In the genomic region with DNA sequence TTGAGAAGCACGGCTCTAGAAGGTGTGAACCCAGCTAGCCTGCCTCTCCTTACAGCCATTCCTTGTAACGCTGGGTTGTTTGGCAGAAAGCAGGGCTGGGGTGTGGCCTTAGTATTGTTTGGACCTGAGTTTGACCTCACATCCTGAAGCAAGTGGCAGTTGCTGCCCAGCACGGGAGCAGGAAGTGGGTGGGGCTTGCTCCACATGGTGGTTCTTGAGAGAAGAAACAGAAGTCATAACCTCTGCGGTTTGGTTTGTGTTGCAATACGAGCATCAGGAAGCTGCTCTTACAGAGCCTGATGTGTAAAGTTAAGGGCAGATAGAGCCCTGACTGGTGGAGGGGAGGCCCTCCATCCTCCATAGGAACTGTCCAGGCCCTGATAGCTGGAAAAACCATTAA, we compare ENCODE assay signal across 9 mouse cellular contexts. TPM values are rescaled to one million over a fixed set of nuclear protein-coding genes. Genes with fewer than 3 reads are reported as not detected.
DNase-seq lines count a peak whose midpoint lies in the region; ATAC-seq and TF ChIP-seq lines count a peak whose summit lies in the region.
"Had no signal": no experiment of that assay in that cellular context is flagged by ENCODE, and none has a peak within 500 bp of the region (broad histone marks: within the 10 kb centered on the region; RNA-seq: fewer than 3 reads in every experiment).

No protein-coding gene starts in this region.

- H3K9me3 ChIP-seq in lung, embryonic 16.5 days (ENCODE audit: control insufficient read depth, low read length) = no peaks in the 10 kb centered on the region
- no peaks in the 10 kb centered on the region for H3K9me3 ChIP-seq in stomach, embryonic 15.5 days
- H3K9me3 ChIP-seq: hindbrain, embryonic 15.5 days had no signal

- peaks cover 9% of the 10 kb centered on the region; the same call in 1 of the 2 replicates for H3K4me1 ChIP-seq in lung, embryonic 16.5 days (replicated peaks; ENCODE audit: control insufficient read depth, insufficient read depth, low read length)
- H3K4me1 ChIP-seq in stomach, embryonic 15.5 days = peaks cover 14% of the 10 kb centered on the region
- H3K4me1 ChIP-seq: hindbrain, embryonic 15.5 days had no signal

- TF ChIP-seq CTCF in gastrocnemius, adult 2 months (IDR thresholded peaks at IDR 0.05) = no peak

- WGBS in lung, embryonic 16.5 days = 6% methylated on average over 5 of the region's 5 CpGs
- 9% methylated on average over 5 of the region's 5 CpGs for WGBS in stomach, embryonic 15.5 days

- H3K27me3 ChIP-seq in lung, embryonic 16.5 days (ENCODE audit: control insufficient read depth, insufficient read depth, low read depth, low read length) = no peaks in the 10 kb centered on the region
- H3K27me3 ChIP-seq in stomach, embryonic 15.5 days (replicated peaks) = no peaks in the 10 kb centered on the region
- H3K27me3 ChIP-seq: hindbrain, embryonic 15.5 days had no signal

- peak overlapping the region; percentile 80 for H3K27ac ChIP-seq in gastrocnemius, adult 2 months
- peak overlapping the region; percentile 44 for H3K27ac ChIP-seq in lung, embryonic 16.5 days (ENCODE audit: low read length)
- H3K27ac ChIP-seq in stomach, embryonic 15.5 days = peak overlapping the region; percentile 57; the same call in 1 of the 2 replicates
- H3K27ac ChIP-seq: hindbrain, embryonic 15.5 days had no signal

- DNase-seq in CD4-positive, CD25-positive, alpha-beta regulatory T cell, adult 2 months (ENCODE audit: low read depth, low spot score) = peak; percentile 87
- peak; percentile 92 for DNase-seq in T-cell, adult 2 months (ENCODE audit: low spot score)
- peak; percentile 80 for DNase-seq in gastrocnemius, adult 2 months
- peak; percentile 87 for DNase-seq in kidney, adult 11 months
- no peak for DNase-seq in layer of hippocampus, postnatal 25 days (ENCODE audit: extremely low spot score in 1 of 2, low spot score in 1 of 2)

- H3K36me3 ChIP-seq in lung, embryonic 16.5 days (ENCODE audit: control insufficient read depth, insufficient read depth, low read length) = no peaks in the 10 kb centered on the region
- no peaks in the 10 kb centered on the region for H3K36me3 ChIP-seq in stomach, embryonic 15.5 days
- H3K36me3 ChIP-seq: hindbrain, embryonic 15.5 days had no signal

- H3K9ac ChIP-seq in lung, embryonic 16.5 days (ENCODE audit: low read length) = no peak overlapping the region
- no peak overlapping the region for H3K9ac ChIP-seq in stomach, embryonic 15.5 days
- H3K9ac ChIP-seq: hindbrain, embryonic 15.5 days had no signal

- H3K4me2 ChIP-seq in lung, embryonic 16.5 days (ENCODE audit: low read depth, low read length) = no peak overlapping the region
- H3K4me2 ChIP-seq in stomach, embryonic 15.5 days = no peak overlapping the region
- H3K4me2 ChIP-seq: hindbrain, embryonic 15.5 days had no signal

- intact Hi-C loops in gastrocnemius, adult 2 months (cut with DNase I) = no loop called here

- peak overlapping the region; percentile 15; the same call in 1 of the 2 replicates for H3K4me3 ChIP-seq in gastrocnemius, adult 2 months
- H3K4me3 ChIP-seq in lung, embryonic 16.5 days (ENCODE audit: low read length) = no peak overlapping the region
- H3K4me3 ChIP-seq in stomach, embryonic 15.5 days (replicated peaks) = no peak overlapping the region
- H3K4me3 ChIP-seq: hindbrain, embryonic 15.5 days had no signal

- peak; percentile 87 for ATAC-seq in lung, embryonic 16.5 days (ENCODE audit: low read depth)
- peak; percentile 73 for ATAC-seq in stomach, embryonic 15.5 days (ENCODE audit: insufficient read depth, low FRiP score, low read depth)
- ATAC-seq in erythroid progenitor cell, adult 5-6 weeks (replicated peaks; ENCODE audit: low FRiP score, poor library complexity, severe bottlenecking) = no peak

RNA-seq across cellular contexts. Expression of a gene that starts 17.8 kb away (rescaled TPM):
- 10 to 100 TPM; 22.4 to 25.9 TPM for total RNA-seq in gastrocnemius, adult 2 months (2021)
- polyA plus RNA-seq in lung, embryonic 16.5 days (2015; fragmentation: Nextera tagmentation; extraction: Ambion mirVana) = 134 and 139 TPM in 2 replicates
- 127 and 133 TPM in 2 replicates for polyA plus RNA-seq in stomach, embryonic 15.5 days (2015; fragmentation: Nextera tagmentation; extraction: Ambion mirVana)
- total RNA-seq in erythroid progenitor cell, adult 5-6 weeks (2015; ENCODE audit: low replicate concordance) = 1,180 and 1,371 TPM in 2 replicates
- 1,191 and 1,354 TPM in 2 replicates for total RNA-seq in erythroid progenitor cell, adult 5-6 weeks (2017; ENCODE audit: low replicate concordance)
- total RNA-seq in layer of hippocampus, postnatal 25 days (2021) = 10 to 100 TPM; 12.4 to 12.5 TPM

Comparison
In these comparisons a context has a peak if more than half of its experiments do, and no peak if none do; other contexts are left out.
1. DNase-seq: peak in CD4-positive, CD25-positive, alpha-beta regulatory T cell, adult 2 months (single experiment), T-cell, adult 2 months (single experiment), gastrocnemius, adult 2 months (single experiment) and kidney, adult 11 months (single experiment); none in layer of hippocampus, postnatal 25 days (0 of 2).
2. RNA of a gene that starts 17.8 kb away (total RNA-seq): 1,180 to 1,371 TPM in erythroid progenitor cell, adult 5-6 weeks; 22.4 to 25.9 TPM in gastrocnemius, adult 2 months and 12.4 to 12.5 TPM in layer of hippocampus, postnatal 25 days; every median in the first group is over 10 times any median in the second.
3. Peak in every context shown above with its lines, with median percentiles within 50 percentile points of each other: H3K27ac ChIP-seq.